Mouse (Mus musculus) urinary bladder, adult 18-20 months (tissue): ENCODE data around the gene Eml2.
A peak's percentile ranks its signal among the peaks of the same experiment; 100 is the strongest.
"Not testable (repeated sequence)": the region's sequence is repeated elsewhere in the genome, so short reads cannot be mapped to it uniquely, and the experiment has no call there.

Source experiments
- DNase-seq, 2 experiments: peaks; one replicate each; pipeline ENCODE4 v3.0.0; 2022; ENCODE audit warnings: low spot score in 2 of 2, mixed read lengths in 2 of 2

Gene Eml2

GRCm38 (mm10) chr7:19175708-19176515 lies at the start of gene Eml2:
Eml2 (plus strand) TSS chr7:19176421.
- DNase-seq, result no peak

- no peak for DNase-seq
Observed at GRCm38 (mm10) chr7:19127744-19128143, 48.5 kb upstream of the Eml2 start.

- no peak for DNase-seq
Observed at GRCm38 (mm10) chr7:19129396-19129795, 46.8 kb upstream of the Eml2 start.

- DNase-seq, result no peak
Observed at GRCm38 (mm10) chr7:19130657-19131056, 45.6 kb upstream of the Eml2 start.

- DNase-seq, result peak; percentile 95 to 97
Observed at GRCm38 (mm10) chr7:19131324-19131848, 44.8 kb upstream of the Eml2 start.

- no peak for DNase-seq
Observed at GRCm38 (mm10) chr7:19136168-19136567, 40.1 kb upstream of the Eml2 start.

GRCm38 (mm10) chr7:19136673-19137334 lies 39.4 kb upstream of the Eml2 start:
- no peak for DNase-seq

GRCm38 (mm10) chr7:19137380-19137779 lies 38.8 kb upstream of the Eml2 start:
- DNase-seq, result no peak

- no peak for DNase-seq
Observed at GRCm38 (mm10) chr7:19146793-19147192, 29.4 kb upstream of the Eml2 start.

- no peak for DNase-seq
Observed at GRCm38 (mm10) chr7:19147497-19148045, 28.6 kb upstream of the Eml2 start.

- no peak for DNase-seq
Observed at GRCm38 (mm10) chr7:19148180-19148874, 27.9 kb upstream of the Eml2 start.

- DNase-seq, result peak; percentile 94 to 98
Observed at GRCm38 (mm10) chr7:19148875-19149541, 27.2 kb upstream of the Eml2 start, which contains the start of gene Qpctl. Qpctl (minus strand) TSS chr7:19149291.

- peak; percentile 87 to 90 for DNase-seq
Observed at GRCm38 (mm10) chr7:19149626-19150025, 26.6 kb upstream of the Eml2 start, which contains the start of gene Snrpd2. Snrpd2 (plus strand) TSS chr7:19149722.

- not testable (repeated sequence) for DNase-seq
Observed at GRCm38 (mm10) chr7:19151121-19151520, 25.1 kb upstream of the Eml2 start.

GRCm38 (mm10) chr7:19154796-19155195 lies 21.4 kb upstream of the Eml2 start:
- no peak for DNase-seq

- no peak for DNase-seq
Observed at GRCm38 (mm10) chr7:19155825-19156475, 20.3 kb upstream of the Eml2 start.

GRCm38 (mm10) chr7:19157160-19157800 lies 18.9 kb upstream of the Eml2 start:
- peak; percentile 85 to 95 for DNase-seq

- DNase-seq, result no peak
Observed at GRCm38 (mm10) chr7:19158601-19159000, 17.6 kb upstream of the Eml2 start.

GRCm38 (mm10) chr7:19159411-19159810 lies 16.8 kb upstream of the Eml2 start:
- DNase-seq, result no peak

- no peak for DNase-seq
Observed at GRCm38 (mm10) chr7:19160115-19160514, 16.1 kb upstream of the Eml2 start.
